Mouse (Mus musculus) limb, embryonic 11.5 days (tissue): ENCODE measurements at regions not wholly inside any gene's neighbourhood (a gene's known extent, or its start where the extent isn't known, plus 50 kb on each side); places are given as distances from the start of the nearest gene placed in this dataset.

Experiments
- ATAC-seq: fragments of 200-750 bp; cut with Nextera tagmentation; 2 replicates; pipeline ENCODE4 v1.8.0; 2017; ENCODE audit warnings: low read depth; ENCODE audit not compliant: insufficient number of reproducible peaks, low FRiP score, low TSS enrichment
- DNase-seq: peaks from one replicate; pipeline ENCODE4 v3.0.0-alpha.2; 2015; ENCODE audit warnings: low spot score
- H3K27ac ChIP-seq: fragments of 300-500 bp; sonication (generic); replicated peaks from 2 replicates; pipeline ENCODE4 v1.5.1; 2014; ENCODE audit warnings: low read depth, mild to moderate bottlenecking, low read length
- H3K27me3 ChIP-seq: fragments of 300-500 bp; sonication (generic); 2 replicates; pipeline ENCODE4 v1.6.1; 2014; ENCODE audit warnings: mild to moderate bottlenecking, low read length, mixed read lengths; ENCODE audit not compliant: control insufficient read depth, insufficient read depth
- H3K36me3 ChIP-seq: fragments of 300-500 bp; sonication (generic); 2 replicates; pipeline ENCODE4 v1.6.1; 2014; ENCODE audit warnings: mild to moderate bottlenecking, low read length, moderate library complexity, mixed read lengths; ENCODE audit not compliant: control insufficient read depth, insufficient read depth
- H3K4me1 ChIP-seq: fragments of 300-500 bp; sonication (generic); 2 replicates; pipeline ENCODE4 v1.6.1; 2014; ENCODE audit warnings: low read length, mixed read lengths; ENCODE audit not compliant: control insufficient read depth, insufficient read depth
- H3K4me2 ChIP-seq: fragments of 300-500 bp; sonication (generic); 2 replicates; pipeline ENCODE4 v1.6.1; 2014; ENCODE audit warnings: low read depth, mild to moderate bottlenecking, moderate library complexity; ENCODE audit not compliant: severe bottlenecking
- H3K4me3 ChIP-seq: fragments of 300-500 bp; sonication (generic); 2 replicates; pipeline ENCODE4 v1.5.1; 2014; ENCODE audit warnings: low read depth, low read length
- H3K9ac ChIP-seq: fragments of 300-500 bp; sonication (generic); 2 replicates; pipeline ENCODE4 v1.6.1; 2014; ENCODE audit warnings: mild to moderate bottlenecking, low read length
- H3K9me3 ChIP-seq: fragments of 300-500 bp; sonication (generic); 2 replicates; pipeline ENCODE4 v1.6.1; 2016; ENCODE audit warnings: low read length; ENCODE audit not compliant: control insufficient read depth
- WGBS: fragments of 180-500 bp; shearing (Covaris S2); extraction: QIAGEN DNeasy Blood & Tissue Kit; methylation state at CpG from one replicate; pipeline ENCODE4 v1.1.7; 2014; 5-methylcytosine and 5-hydroxymethylcytosine counted together

GRCm38 (mm10) chr15:52783940-52784339 lies 1100.8 kb upstream of the Gm7489 start:
- H3K4me1 ChIP-seq = no peaks in the 10 kb centered on the region
- no peak overlapping the region for H3K4me3 ChIP-seq
- no peaks in the 10 kb centered on the region for H3K36me3 ChIP-seq
- no peaks in the 10 kb centered on the region for H3K9me3 ChIP-seq
- H3K4me2 ChIP-seq = no peak overlapping the region
- H3K27me3 ChIP-seq = no peaks in the 10 kb centered on the region
- ATAC-seq (no peak), DNase-seq (no peak)
- H3K9ac ChIP-seq = no peak overlapping the region
- no peak overlapping the region for H3K27ac ChIP-seq
- 93% methylated on average over 2 of the region's 2 CpGs for WGBS

- H3K4me1 ChIP-seq = no peaks in the 10 kb centered on the region
- H3K9me3 ChIP-seq = no peaks in the 10 kb centered on the region
- no peak overlapping the region for H3K4me3 ChIP-seq
- H3K27ac ChIP-seq = no peak overlapping the region
- H3K4me2 ChIP-seq = no peak overlapping the region
- ATAC-seq (no peak), DNase-seq (no peak)
- no peaks in the 10 kb centered on the region for H3K36me3 ChIP-seq
- 69% methylated on average over 3 of the region's 3 CpGs for WGBS
- H3K27me3 ChIP-seq = no peaks in the 10 kb centered on the region
- H3K9ac ChIP-seq = no peak overlapping the region
These were observed 1099.5 kb upstream of the Gm7489 start for GRCm38 (mm10) chr15:52785196-52785595.

- no peak overlapping the region for H3K9ac ChIP-seq
- no peaks in the 10 kb centered on the region for H3K36me3 ChIP-seq
- H3K4me1 ChIP-seq = no peaks in the 10 kb centered on the region
- no peak overlapping the region for H3K27ac ChIP-seq
- DNase-seq = no peak
- no peaks in the 10 kb centered on the region for H3K9me3 ChIP-seq
- H3K4me3 ChIP-seq = no peak overlapping the region
- WGBS = 90% methylated on average over 8 of the region's 8 CpGs
- no peak for ATAC-seq
- H3K27me3 ChIP-seq = no peaks in the 10 kb centered on the region
- H3K4me2 ChIP-seq = no peak overlapping the region
These were observed 1098.7 kb upstream of the Gm7489 start for GRCm38 (mm10) chr15:52785976-52786375.

- ATAC-seq (no peak), DNase-seq (no peak)
- Histone ChIP-seq H3K27me3 (no peaks in the 10 kb centered on the region), H3K9ac (no peak overlapping the region), H3K4me2 (no peak overlapping the region), H3K4me1 (no peaks in the 10 kb centered on the region), H3K36me3 (no peaks in the 10 kb centered on the region), H3K9me3 (no peaks in the 10 kb centered on the region), H3K4me3 (no peak overlapping the region), H3K27ac (no peak overlapping the region)
- 75% methylated on average over 4 of the region's 4 CpGs for whole genome bisulfite sequencing
These were observed 1079.1 kb upstream of the Gm7489 start for GRCm38 (mm10) chr15:52805479-52806199.

GRCm38 (mm10) chr15:52808622-52809021 lies 1076.1 kb upstream of the Gm7489 start:
- no peak for ATAC-seq
- no peak for DNase-seq
- Histone ChIP-seq H3K9me3 (no peaks in the 10 kb centered on the region), H3K4me3 (no peak overlapping the region), H3K4me1 (no peaks in the 10 kb centered on the region), H3K27me3 (no peaks in the 10 kb centered on the region), H3K4me2 (no peak overlapping the region), H3K9ac (no peak overlapping the region), H3K36me3 (no peaks in the 10 kb centered on the region), H3K27ac (no peak overlapping the region)
- WGBS = 87% methylated on average over 3 of the region's 3 CpGs

GRCm38 (mm10) chr15:52820796-52821195 lies 1063.9 kb upstream of the Gm7489 start:
- Histone ChIP-seq H3K4me3 (no peak overlapping the region), H3K9ac (no peak overlapping the region), H3K4me2 (no peak overlapping the region), H3K36me3 (no peaks in the 10 kb centered on the region), H3K27me3 (no peaks in the 10 kb centered on the region), H3K27ac (no peak overlapping the region), H3K9me3 (no peaks in the 10 kb centered on the region), H3K4me1 (no peaks in the 10 kb centered on the region)
- ATAC-seq (no peak), DNase-seq (no peak)
- 86% methylated on average over 6 of the region's 6 CpGs for WGBS

- Histone ChIP-seq H3K4me3 (no peak overlapping the region), H3K9me3 (no peaks in the 10 kb centered on the region), H3K4me2 (no peak overlapping the region), H3K9ac (no peak overlapping the region), H3K36me3 (no peaks in the 10 kb centered on the region), H3K4me1 (no peaks in the 10 kb centered on the region), H3K27me3 (no peaks in the 10 kb centered on the region), H3K27ac (no peak overlapping the region)
- 30% methylated on average over 2 of the region's 2 CpGs for WGBS
- DNase-seq = no peak
- ATAC-seq = no peak
These were observed 1047.8 kb upstream of the Gm7489 start for GRCm38 (mm10) chr15:52836896-52837295.

GRCm38 (mm10) chr15:52848132-52848531 lies 1036.6 kb upstream of the Gm7489 start:
- Histone ChIP-seq H3K4me2 (no peak overlapping the region), H3K9me3 (no peaks in the 10 kb centered on the region), H3K4me1 (no peaks in the 10 kb centered on the region), H3K4me3 (no peak overlapping the region), H3K27me3 (no peaks in the 10 kb centered on the region), H3K36me3 (no peaks in the 10 kb centered on the region), H3K27ac (no peak overlapping the region), H3K9ac (no peak overlapping the region)
- DNase-seq (no peak), ATAC-seq (no peak)

- DNase-seq (no peak), ATAC-seq (no peak)
- no peaks in the 10 kb centered on the region for H3K4me1 ChIP-seq
- no peak overlapping the region for H3K9ac ChIP-seq
- H3K36me3 ChIP-seq = no peaks in the 10 kb centered on the region
- H3K4me2 ChIP-seq = no peak overlapping the region
- no peaks in the 10 kb centered on the region for H3K27me3 ChIP-seq
- no peak overlapping the region for H3K4me3 ChIP-seq
- WGBS = 87% methylated on average over 4 of the region's 4 CpGs
- no peak overlapping the region for H3K27ac ChIP-seq
- H3K9me3 ChIP-seq = no peaks in the 10 kb centered on the region
These were observed 1026.0 kb upstream of the Gm7489 start for GRCm38 (mm10) chr15:52858682-52859081.
